Mouse (Mus musculus): Measurements from ENCODE around the gene AW209491.

GRCm38 (mm10) chr13:14607616-14608015 lies 22.3 kb upstream of the AW209491 start:
- no peak for TF ChIP-seq POLR2A (IDR thresholded peaks at IDR 0.05; ENCODE audit: insufficient read depth, low read length)
- no peak for TF ChIP-seq CTCF (IDR thresholded peaks at IDR 0.05; ENCODE audit: low read depth, low read length)
- TF ChIP-seq EP300 (IDR thresholded peaks at IDR 0.05; ENCODE audit: insufficient read depth, low read depth, low read length) = no peak

Measured in ES-Bruce4 (cell line).